Mouse (Mus musculus) heart, embryonic 11.5 days (tissue): ENCODE results near the gene Iqcg. TPM values are rescaled to one million over a fixed set of nuclear protein-coding genes. Genes with fewer than 3 reads are reported as not detected.
A peak's percentile ranks its signal among the peaks of the same experiment; 100 is the strongest.

Experiments used
- ATAC-seq: fragments of 200-750 bp; cut with Nextera tagmentation; replicated peaks from 2 replicates; pipeline ENCODE4 v1.8.0; 2017; ENCODE audit warnings: moderate library complexity; ENCODE audit not compliant: insufficient number of reproducible peaks, low FRiP score, low TSS enrichment
- H3K27ac ChIP-seq: fragments of 300-500 bp; sonication (generic); 2 replicates; pipeline ENCODE4 v1.5.1; 2014; ENCODE audit warnings: mild to moderate bottlenecking, low read depth, low read length
- H3K27me3 ChIP-seq: fragments of 300-500 bp; sonication (generic); 2 replicates; pipeline ENCODE4 v1.6.1; 2014; ENCODE audit warnings: mild to moderate bottlenecking, low read length, mixed read lengths; ENCODE audit not compliant: control insufficient read depth, insufficient read depth
- H3K36me3 ChIP-seq: fragments of 300-500 bp; sonication (generic); 2 replicates; pipeline ENCODE4 v1.6.1; 2014; ENCODE audit warnings: mild to moderate bottlenecking, low read length, moderate library complexity, mixed read lengths; ENCODE audit not compliant: control insufficient read depth, insufficient read depth
- H3K4me1 ChIP-seq: fragments of 300-500 bp; sonication (generic); 2 replicates; pipeline ENCODE4 v1.6.1; 2014; ENCODE audit warnings: low read length; ENCODE audit not compliant: control insufficient read depth, insufficient read depth
- H3K4me2 ChIP-seq: fragments of 300-500 bp; sonication (generic); 2 replicates; pipeline ENCODE4 v1.6.1; 2014; ENCODE audit warnings: mild to moderate bottlenecking, moderate library complexity
- H3K4me3 ChIP-seq: fragments of 300-500 bp; sonication (generic); 2 replicates; pipeline ENCODE4 v1.5.1; 2014; ENCODE audit warnings: low read depth, low read length
- H3K9ac ChIP-seq: fragments of 300-500 bp; sonication (generic); 2 replicates; pipeline ENCODE4 v1.6.1; 2014; ENCODE audit warnings: mild to moderate bottlenecking, low read depth, low read length, moderate library complexity
- H3K9me3 ChIP-seq: fragments of 300-500 bp; sonication (generic); replicated peaks from 2 replicates; pipeline ENCODE4 v1.6.1; 2016; ENCODE audit warnings: low read length; ENCODE audit not compliant: control insufficient read depth
- WGBS: fragments of 180-500 bp; shearing (Covaris S2); extraction: QIAGEN DNeasy Blood & Tissue Kit; methylation state at CpG from one replicate; pipeline ENCODE4 v1.1.7; 2014; ENCODE audit not compliant: insufficient replicate concordance; 5-methylcytosine and 5-hydroxymethylcytosine counted together
- polyA plus RNA-seq: library from polyadenylated mRNA; unstranded; fragments of >200 nt; fragmentation: Nextera tagmentation; extraction: Ambion mirVana; gene quantifications from 2 replicates; pipeline ENCODE4 v1.2.1, GENCODE M21; 2014

Iqcg gene
- polyA plus RNA-seq, 1 experiment from 2014 or later: 1.7 TPM

DNA sequence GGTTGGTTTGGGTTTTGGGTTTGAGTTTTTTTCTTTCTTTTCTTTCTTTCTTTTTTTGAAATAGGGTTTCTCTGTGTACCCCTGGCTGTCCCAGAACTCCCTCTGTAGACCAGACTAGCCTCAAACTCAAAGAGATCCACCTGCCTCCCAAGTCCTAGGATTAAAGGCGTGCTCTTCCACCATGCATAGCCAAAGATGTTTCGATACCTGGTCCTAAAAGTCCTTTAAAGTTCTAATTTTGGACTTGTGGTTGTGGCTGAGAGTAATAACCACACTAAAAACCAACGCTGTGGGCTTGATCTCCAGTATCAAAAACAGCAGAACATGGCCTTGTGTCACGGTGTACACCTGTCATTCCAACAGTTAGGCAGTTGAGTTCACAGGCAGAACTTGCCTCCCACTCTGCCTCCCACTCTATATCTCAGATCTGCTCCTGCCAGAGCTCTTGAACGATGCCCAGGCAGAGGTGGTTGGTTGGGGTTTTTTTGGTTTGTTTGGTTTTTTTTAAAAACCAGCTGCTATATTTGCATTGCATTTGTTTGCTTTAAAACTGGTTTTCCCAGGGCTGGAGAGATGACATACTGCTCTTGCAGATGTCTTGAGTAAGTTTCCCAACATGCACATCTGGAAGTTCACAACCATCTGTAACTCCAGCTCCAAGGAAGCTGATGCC is 38.2 kb downstream of the Iqcg start:
- H3K4me2 ChIP-seq: no peak overlapping the region

DNA sequence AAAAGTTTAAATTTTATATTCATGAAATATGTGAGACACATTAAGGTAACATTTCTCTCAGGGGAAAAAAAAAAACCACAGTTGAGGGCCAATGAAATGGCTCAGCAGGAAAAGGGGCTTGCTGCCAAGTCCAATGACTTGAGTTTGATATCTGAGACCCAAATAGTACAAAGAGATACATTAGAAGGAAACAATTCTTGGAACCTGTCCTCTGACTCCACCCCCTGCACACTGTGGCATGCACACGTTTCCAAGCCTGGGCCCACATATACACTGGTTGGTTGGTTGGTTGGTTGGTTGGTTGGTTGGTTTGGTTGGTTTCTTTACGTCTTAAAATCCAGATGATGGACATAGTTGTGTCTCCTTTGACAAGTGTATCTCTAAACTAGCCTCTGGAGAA is 40.0 kb downstream of the Iqcg start:
- Histone ChIP-seq H3K9ac (no peak overlapping the region), H3K4me2 (no peak overlapping the region), H3K27me3 (no peaks in the 10 kb centered on the region), H3K27ac (no peak overlapping the region), H3K4me3 (no peak overlapping the region), H3K36me3 (peaks cover 9% of the 10 kb centered on the region), H3K9me3 (no peaks in the 10 kb centered on the region), H3K4me1 (no peaks in the 10 kb centered on the region)
- WGBS: 91% methylated on average over 2 of the region's 2 CpGs
- ATAC-seq: no peak

More for the DNA sequence above, 38.2 kb downstream of the Iqcg start:
- Histone ChIP-seq H3K27ac (no peak overlapping the region), H3K4me1 (no peaks in the 10 kb centered on the region), H3K9me3 (no peaks in the 10 kb centered on the region), H3K4me3 (no peak overlapping the region), H3K27me3 (no peaks in the 10 kb centered on the region), H3K36me3 (peaks cover 7% of the 10 kb centered on the region), H3K9ac (no peak overlapping the region)
- ATAC-seq: no peak
- WGBS: 82% methylated on average over 5 of the region's 5 CpGs

GRCm38 (mm10) chr16:33015396-33015907 is 40.6 kb downstream of the Iqcg start:
- H3K4me1 ChIP-seq: no peaks in the 10 kb centered on the region
- H3K36me3 ChIP-seq: peaks cover 9% of the 10 kb centered on the region
- H3K27ac ChIP-seq: no peak overlapping the region
- H3K9ac ChIP-seq: no peak overlapping the region
- no peak for ATAC-seq
- WGBS: 92% methylated on average over 3 of the region's 3 CpGs
- H3K4me2 ChIP-seq: no peak overlapping the region
- H3K4me3 ChIP-seq: no peak overlapping the region
- H3K27me3 ChIP-seq: no peaks in the 10 kb centered on the region
- H3K9me3 ChIP-seq: no peaks in the 10 kb centered on the region

- peaks cover 12% of the 10 kb centered on the region for H3K36me3 ChIP-seq
- no peak overlapping the region for H3K4me2 ChIP-seq
- no peaks in the 10 kb centered on the region for H3K4me1 ChIP-seq
- no peak overlapping the region for H3K27ac ChIP-seq
- H3K9me3 ChIP-seq: no peaks in the 10 kb centered on the region
- 93% methylated on average over 1 of the region's 1 CpGs for WGBS
- no peak overlapping the region for H3K4me3 ChIP-seq
- H3K27me3 ChIP-seq: no peaks in the 10 kb centered on the region
- no peak overlapping the region for H3K9ac ChIP-seq
- ATAC-seq: no peak
Measured at GRCm38 (mm10) chr16:33014921-33015320, 41.1 kb downstream of the Iqcg start.

GRCm38 (mm10) chr16:33013801-33014200 is 42.2 kb downstream of the Iqcg start:
- peaks cover 12% of the 10 kb centered on the region for H3K36me3 ChIP-seq
- ATAC-seq: no peak
- 87% methylated on average over 5 of the region's 5 CpGs for WGBS

GRCm38 (mm10) chr16:33010166-33010565 is 45.9 kb downstream of the Iqcg start:
- H3K4me3 ChIP-seq: no peak overlapping the region
- no peak overlapping the region for H3K9ac ChIP-seq
- no peak overlapping the region for H3K4me2 ChIP-seq
- ATAC-seq: no peak
- no peaks in the 10 kb centered on the region for H3K27me3 ChIP-seq
- no peaks in the 10 kb centered on the region for H3K9me3 ChIP-seq
- 92% methylated on average over 6 of the region's 6 CpGs for WGBS
- peaks cover 4% of the 10 kb centered on the region; the same call in 1 of the 2 replicates for H3K4me1 ChIP-seq
- H3K36me3 ChIP-seq: peaks cover 18% of the 10 kb centered on the region
- H3K27ac ChIP-seq: no peak overlapping the region

More at GRCm38 (mm10) chr16:33013801-33014200, 42.2 kb downstream of the Iqcg start:
- H3K4me1 ChIP-seq: no peaks in the 10 kb centered on the region
- no peak overlapping the region for H3K4me3 ChIP-seq
- H3K27me3 ChIP-seq: no peaks in the 10 kb centered on the region
- no peaks in the 10 kb centered on the region for H3K9me3 ChIP-seq
- H3K9ac ChIP-seq: no peak overlapping the region
- H3K4me2 ChIP-seq: no peak overlapping the region
- H3K27ac ChIP-seq: no peak overlapping the region

DNA sequence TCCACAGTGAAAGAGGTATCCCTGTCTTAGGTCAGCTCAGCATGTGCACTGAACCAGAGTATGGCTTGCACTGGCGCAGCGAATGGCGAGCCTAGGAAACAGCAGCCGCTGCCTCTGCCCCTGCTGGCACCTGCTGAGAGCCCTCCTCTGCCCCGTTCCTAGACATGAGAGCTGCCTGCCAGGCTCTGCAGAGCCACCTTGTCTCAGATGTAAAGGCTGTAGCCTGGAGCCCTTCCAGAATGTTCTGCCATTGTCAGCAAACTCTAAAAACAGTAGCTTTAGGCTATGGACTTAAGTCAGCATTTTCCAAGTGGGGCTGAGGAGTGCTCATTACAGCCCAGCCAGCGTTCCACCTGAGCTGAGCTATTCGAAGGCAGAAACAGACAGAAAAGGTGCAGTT is 48.6 kb downstream of the Iqcg start:
- Histone ChIP-seq H3K4me3 (no peak overlapping the region), H3K4me2 (no peak overlapping the region), H3K36me3 (peaks cover 11% of the 10 kb centered on the region), H3K9me3 (no peaks in the 10 kb centered on the region), H3K27ac (no peak overlapping the region), H3K4me1 (peaks cover 4% of the 10 kb centered on the region; the same call in 1 of the 2 replicates), H3K9ac (no peak overlapping the region), H3K27me3 (no peaks in the 10 kb centered on the region)
- no peak for ATAC-seq
- 84% methylated on average over 7 of the region's 7 CpGs for WGBS

DNA sequence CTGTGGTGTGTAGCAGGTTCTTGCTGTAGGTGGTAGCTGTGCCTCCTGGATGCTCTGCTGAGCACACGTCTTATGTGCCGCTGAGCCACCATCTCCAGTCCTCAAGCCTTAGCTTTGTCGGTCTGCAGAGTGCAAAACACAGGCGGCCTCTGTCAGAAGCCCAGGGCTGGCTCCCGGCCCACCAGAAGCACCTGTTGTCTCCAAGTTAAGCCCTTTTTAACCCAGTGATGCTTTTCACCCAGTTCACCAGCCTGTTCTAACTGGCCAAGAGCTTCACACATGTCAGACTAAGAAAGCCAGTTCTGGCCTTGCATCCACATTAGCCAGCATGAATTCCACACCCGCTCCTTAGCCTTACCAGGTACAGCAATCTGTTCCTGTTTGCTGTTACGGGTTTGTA is 49.1 kb downstream of the Iqcg start:
- ATAC-seq: no peak
- Histone ChIP-seq H3K27me3 (no peaks in the 10 kb centered on the region), H3K36me3 (peaks cover 9% of the 10 kb centered on the region), H3K4me1 (peaks cover 4% of the 10 kb centered on the region; the same call in 1 of the 2 replicates), H3K4me3 (no peak overlapping the region), H3K27ac (no peak overlapping the region), H3K9ac (no peak overlapping the region), H3K9me3 (no peaks in the 10 kb centered on the region), H3K4me2 (no peak overlapping the region)
- WGBS: 93% methylated on average over 7 of the region's 7 CpGs

DNA sequence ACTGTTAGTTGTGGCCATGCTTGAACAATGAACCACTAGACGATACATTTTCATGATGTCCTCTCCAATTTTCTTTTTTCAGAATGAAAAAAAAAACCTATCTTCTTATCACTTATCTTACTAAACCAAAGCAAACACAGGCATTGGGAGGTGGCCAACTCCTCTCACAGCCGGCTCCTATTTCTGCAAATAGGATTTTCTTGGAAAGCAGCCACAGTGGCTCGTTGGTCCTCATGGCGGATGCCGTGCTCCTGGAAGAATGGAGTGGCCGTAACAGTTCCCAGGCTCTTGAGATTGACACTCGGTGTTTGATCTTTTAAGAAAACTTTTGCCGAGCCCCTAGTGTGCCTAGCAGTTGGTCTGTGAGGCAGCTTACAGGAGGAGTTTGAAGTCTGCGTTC is 50.8 kb downstream of the Iqcg start:
- peaks cover 17% of the 10 kb centered on the region for H3K36me3 ChIP-seq
- peaks cover 4% of the 10 kb centered on the region; the same call in 1 of the 2 replicates for H3K4me1 ChIP-seq
- no peak overlapping the region for H3K9ac ChIP-seq
- H3K27ac ChIP-seq: 0 out of 2 replicates have a peak overlapping the region, but pooled peaks have one; percentile 29
- H3K27me3 ChIP-seq: no peaks in the 10 kb centered on the region
- H3K9me3 ChIP-seq: no peaks in the 10 kb centered on the region
- no peak for ATAC-seq
- H3K4me2 ChIP-seq: 0 out of 2 replicates have a peak overlapping the region, but pooled peaks have one; percentile 10
- WGBS: 32% methylated on average over 9 of the region's 9 CpGs
- H3K4me3 ChIP-seq: no peak overlapping the region
